Mouse (Mus musculus): ENCODE measurements around the gene Pnpt1. TPM values are rescaled to one million over a fixed set of nuclear protein-coding genes. Genes with fewer than 3 reads are reported as not detected.

The Pnpt1 gene
- polyA plus RNA-seq (2017; shearing (Covaris generic)), result 10 to 100 TPM; 30.8 to 36.5 TPM

DNA sequence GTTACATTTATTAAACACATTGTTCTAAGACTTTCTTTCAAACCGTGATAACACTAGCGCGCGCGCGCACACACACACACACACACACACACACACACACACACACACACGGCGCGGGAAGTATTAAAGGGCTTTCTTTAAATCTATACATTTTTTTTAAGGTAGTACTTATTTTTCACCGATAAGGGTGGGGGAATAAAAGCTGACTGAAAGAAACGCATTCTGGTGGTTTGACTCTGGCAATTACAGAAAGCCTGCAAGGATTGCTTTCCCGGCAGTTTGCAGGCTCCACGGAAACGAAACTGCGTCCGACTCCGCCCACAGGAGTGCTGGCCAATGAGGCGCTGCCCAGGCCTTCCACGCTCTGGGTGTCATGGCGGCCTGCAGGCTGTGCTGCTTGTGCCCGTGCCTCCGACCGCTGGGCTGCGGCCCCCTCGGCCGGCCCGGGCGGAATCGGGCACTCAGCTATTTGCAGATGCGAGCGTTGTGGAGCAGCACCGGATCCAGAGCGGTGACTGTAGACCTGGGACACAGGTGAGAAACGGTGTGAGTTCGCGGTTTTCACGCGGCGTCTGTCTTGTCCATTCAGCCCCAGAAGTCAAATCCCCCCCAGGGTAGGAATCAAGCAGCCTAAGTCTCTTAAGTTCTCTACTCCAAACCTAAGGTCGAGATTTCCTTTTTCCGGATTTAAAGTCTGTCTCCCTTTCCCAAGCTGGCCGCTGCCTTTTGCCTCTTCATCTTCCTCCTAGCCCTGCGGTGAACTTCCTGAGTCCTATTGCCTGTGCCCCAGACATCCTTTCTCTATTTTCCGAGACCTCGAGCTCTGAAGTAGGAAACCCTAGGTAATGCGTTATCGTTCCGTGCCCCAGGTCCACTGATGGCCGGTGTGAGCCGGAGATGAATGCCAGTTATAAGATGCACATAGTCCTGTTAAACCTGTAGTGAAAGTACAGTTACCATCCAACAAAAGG is at the start of gene Pnpt1:
Gene Pnpt1 (plus strand): TSS at position 360 of the 971 bp plus-strand sequence.
- peak; percentile 100 for ATAC-seq

DNA sequence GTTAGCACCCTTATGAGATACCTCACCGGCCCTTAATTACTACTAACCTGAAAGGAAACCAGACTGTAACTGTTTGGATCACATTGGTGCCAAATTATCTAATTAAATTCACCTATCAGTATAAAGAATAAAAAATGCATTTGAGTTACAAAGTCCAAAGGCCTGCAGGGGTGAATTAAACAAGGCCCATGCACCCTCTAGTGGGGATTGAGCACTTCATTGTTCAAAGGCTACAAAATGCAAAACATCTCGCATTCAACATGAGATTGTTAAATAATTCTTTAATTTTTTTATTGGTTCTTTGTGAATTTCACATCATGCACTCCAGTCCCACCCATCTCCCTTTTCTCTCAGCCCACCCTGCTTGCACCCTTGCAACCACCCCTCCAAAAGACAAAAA is 38.1 kb upstream of the Pnpt1 start:
- ATAC-seq, result no peak

DNA sequence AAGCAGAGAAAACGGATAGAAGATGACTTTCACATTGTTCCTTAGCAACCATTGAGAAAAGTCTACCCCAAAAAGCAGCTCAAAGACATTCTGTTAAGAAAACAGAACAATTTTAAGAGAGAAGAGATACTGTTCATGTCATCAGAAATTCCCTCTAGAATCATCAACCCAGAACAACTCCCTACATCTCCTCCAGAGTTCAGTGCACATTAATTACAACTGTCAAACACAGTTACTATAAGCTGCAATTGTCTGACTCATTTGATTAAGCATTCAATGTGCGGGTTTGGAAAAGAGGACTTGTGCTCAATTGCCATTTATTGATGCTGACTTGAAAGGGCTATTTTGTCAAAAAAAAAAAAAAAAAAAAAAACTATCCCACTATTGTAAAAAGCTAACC is 31.6 kb upstream of the Pnpt1 start:
- ATAC-seq, result no peak

DNA sequence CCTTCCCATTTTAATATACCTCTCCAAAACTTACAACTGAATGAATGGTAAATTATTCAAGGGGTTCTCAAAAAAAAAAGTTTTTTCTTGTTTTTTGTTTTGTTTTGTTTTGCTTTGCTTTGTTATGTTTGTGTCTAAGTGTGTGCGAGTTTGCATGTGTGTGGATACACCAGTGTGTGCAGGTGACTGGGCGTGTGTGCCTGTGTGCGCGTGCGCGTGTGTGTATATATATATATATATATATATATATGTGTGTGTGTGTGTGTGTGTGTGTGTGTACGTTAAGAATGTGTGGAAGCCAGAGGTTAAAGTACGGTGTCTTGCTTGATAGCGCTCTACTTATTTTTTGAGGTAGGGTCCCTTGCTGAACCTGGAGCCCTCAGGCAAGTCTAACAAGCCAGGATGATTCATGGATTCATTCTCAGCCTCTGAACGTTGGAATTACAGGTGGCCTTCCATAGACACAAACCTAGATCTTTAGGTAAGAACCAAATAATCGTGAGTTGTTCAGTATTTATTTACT is 621 bp upstream of the Pnpt1 start:
- ATAC-seq, result peak; percentile 11

DNA sequence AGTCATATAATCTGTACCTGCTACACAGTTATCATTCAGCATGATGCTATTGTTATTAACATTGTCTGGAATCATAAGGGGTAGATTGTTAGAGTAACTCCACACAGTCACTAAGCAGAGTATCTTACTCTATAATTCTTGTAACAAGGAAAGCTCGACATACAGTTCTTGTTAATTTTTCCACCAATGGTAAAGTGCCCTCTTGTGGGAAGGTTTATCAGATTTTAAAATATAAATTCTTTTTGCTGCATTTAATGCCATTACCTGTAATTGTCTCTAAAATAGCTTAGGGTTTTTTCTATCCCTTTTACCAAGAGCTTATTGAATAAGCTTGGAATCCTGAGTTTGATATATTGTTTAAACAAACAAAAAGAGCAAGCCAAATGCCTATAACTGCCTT is 10.1 kb downstream of the Pnpt1 start:
- ATAC-seq, result no peak

GRCm38 (mm10) chr11:29148901-29149300 is 18.4 kb downstream of the Pnpt1 start:
- ATAC-seq, result no peak

- ATAC-seq, result no peak
These were observed 33.0 kb downstream of the Pnpt1 start for GRCm38 (mm10) chr11:29163569-29163968.

DNA sequence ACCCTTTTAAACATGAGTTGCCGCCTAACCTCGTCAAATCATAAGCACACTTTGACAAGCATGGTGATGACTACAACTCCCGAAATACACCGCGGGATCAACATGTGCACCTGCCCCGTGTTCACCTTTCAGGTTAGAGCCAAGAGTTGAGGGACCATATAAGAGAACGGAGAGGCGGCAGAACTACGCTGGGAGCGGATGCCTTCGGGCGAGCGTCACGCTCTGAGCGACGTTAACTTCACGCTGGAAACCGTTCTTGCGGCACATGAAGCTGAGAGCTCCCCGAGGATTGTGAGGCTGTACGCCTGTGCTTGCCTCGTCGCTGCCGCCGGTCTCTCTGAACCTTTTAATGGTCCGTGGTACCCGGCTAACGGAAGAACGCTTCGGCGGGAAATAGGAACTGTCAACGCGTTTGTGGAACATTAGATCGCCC is 41.4 kb downstream of the Pnpt1 start:
- peak; percentile 51 for ATAC-seq

DNA sequence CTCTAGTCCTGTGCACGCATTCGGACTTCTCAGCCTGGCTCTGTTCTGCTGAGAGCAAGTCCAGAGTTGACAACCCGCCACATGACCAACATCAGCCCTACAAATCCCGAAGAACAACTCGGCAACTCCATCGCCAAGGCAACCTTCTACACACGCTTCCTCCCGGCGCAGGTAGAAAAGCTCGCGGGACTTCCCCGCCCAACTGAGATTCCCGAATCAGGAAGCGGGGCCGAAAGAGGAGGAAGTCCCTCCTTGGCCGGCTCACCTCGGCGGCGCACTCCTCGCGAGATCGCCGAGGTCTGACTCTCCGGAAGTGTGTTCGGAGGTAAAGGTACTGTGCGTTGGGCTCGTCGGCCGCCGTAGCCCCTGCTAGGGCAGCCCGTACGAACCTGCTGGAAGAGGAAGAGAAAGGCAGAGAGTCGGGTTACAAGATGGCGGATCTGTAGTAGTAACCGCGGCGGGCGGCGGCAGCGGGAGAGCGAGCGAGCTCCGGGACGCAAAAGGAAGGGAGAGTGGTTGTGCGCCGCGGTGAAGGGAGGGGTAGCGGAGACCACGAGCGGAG is 42.1 kb downstream of the Pnpt1 start, which contains the start of gene Ppp4r3b:
Gene Ppp4r3b (plus strand): TSS at position 328 of the 562 bp plus-strand sequence.
- ATAC-seq, result peak; percentile 86

- peak; percentile 52 for ATAC-seq
These were observed 42.6 kb downstream of the Pnpt1 start for GRCm38 (mm10) chr11:29173125-29173631.

DNA sequence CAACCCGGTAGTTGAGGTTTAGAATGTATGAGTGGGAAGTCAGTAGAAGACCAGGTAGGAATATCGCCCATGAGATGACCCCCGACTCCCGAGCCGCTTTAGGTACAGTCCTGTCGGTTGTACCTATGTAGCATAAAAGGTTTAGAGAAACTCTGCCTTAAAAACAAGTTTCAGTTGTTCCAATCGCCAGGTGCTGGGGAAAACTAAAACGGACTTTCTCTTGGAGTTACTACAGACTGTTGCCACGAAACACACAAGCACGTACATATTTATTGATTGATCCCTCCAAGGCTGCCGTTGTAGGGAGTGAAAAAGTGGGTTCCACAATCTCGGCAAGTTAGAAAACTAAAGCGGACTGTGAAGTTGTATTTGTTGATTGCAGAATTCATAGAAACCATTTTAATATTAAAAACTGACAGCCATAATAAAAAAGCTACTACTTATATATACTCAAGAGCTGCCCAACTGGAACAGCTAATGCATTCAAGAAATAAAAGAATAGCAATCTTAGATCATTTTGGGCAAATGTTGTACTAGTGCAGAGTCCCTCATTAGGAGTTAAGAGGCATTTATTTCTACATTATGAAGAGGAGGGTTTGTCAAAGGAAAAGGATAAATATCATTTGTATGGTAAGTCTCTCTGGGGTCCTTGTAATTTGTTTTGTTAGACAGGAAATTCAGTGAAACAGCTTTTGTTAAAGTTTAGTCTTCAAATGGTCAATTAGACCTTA is 43.3 kb downstream of the Pnpt1 start:
- ATAC-seq, result no peak

GRCm38 (mm10) chr11:29179319-29179718 is 48.8 kb downstream of the Pnpt1 start:
- ATAC-seq, result no peak

DNA sequence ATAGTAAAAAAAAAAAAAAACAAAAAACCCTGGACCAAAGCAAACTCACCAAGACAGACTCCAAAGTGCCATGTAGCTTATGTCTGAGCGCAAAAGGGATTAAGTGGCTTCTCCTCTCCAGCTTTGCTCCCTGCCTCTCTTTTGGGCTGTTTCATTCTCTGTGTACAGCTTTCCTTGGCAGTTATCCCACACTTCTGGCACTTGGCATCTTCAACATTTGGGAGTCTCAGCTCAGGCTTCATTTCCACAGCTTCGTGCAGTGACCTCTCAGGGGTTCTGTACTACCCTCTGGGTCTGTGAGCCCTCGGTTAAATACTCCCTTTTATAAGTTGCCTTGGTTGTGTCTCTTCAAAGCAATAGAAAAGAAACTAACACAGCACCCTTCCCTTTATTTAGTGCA is 50.1 kb downstream of the Pnpt1 start:
- ATAC-seq, result no peak

- no peak for ATAC-seq
These were observed 51.2 kb downstream of the Pnpt1 start for GRCm38 (mm10) chr11:29181751-29182150.

DNA sequence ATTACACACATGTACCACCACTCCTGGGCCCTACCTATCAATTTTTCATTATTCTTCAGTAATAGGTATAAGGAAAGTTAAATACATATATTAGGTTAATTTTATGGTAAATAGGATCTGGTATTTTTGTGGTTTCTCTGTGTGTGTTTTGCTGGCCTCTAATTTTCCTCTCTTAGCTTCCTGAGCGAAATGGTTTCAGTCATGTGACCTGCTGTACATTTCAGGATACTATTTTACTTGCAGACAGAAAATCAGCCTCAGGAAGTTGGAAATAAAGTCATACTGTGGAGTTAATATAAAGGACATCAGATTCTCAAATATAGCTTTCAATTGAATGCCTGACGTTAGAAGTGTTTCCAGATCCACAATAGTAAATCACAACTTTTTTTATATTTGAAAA is 58.4 kb downstream of the Pnpt1 start:
- ATAC-seq, result no peak

GRCm38 (mm10) chr11:29203653-29204052 is 73.1 kb downstream of the Pnpt1 start:
- ATAC-seq, result no peak

GRCm38 (mm10) chr11:29209774-29210173 is 79.2 kb downstream of the Pnpt1 start:
- ATAC-seq, result no peak

Other genes starting within 250 kb of the Pnpt1 start
- 100 to 1,000 TPM; 101 to 104 TPM for gene Ppp4r3b, start 42.1 kb downstream of the Pnpt1 start, polyA plus RNA-seq (2017; shearing (Covaris generic))
- 10 to 100 TPM; 20.7 to 25.7 TPM for gene Cfap36, start 116.7 kb downstream of the Pnpt1 start, polyA plus RNA-seq (2017; shearing (Covaris generic))
- 1 to 10 TPM; 1.3 to 1.8 TPM for gene Ccdc88a, start 242.9 kb downstream of the Pnpt1 start, polyA plus RNA-seq (2017; shearing (Covaris generic))

Measured in CD4-positive, CD25-positive, alpha-beta regulatory T cell, adult 4 months (primary cell).